Mouse (Mus musculus) bone marrow, adult 2 months (tissue): ENCODE data around the gene Nol11.

Source experiments
- CTCF ChIP-seq: fragments of 200-500 bp; IDR thresholded peaks from 2 replicates; pipeline ENCODE4 v1.5.1; 2011; ENCODE audit warnings: low read length, control low read depth; ENCODE audit not compliant: control insufficient read depth, insufficient read depth
- POLR2A ChIP-seq: fragments of 200-500 bp; IDR thresholded peaks from 2 replicates; pipeline ENCODE4 v1.6.1; 2011; ENCODE audit warnings: low read depth, mild to moderate bottlenecking, control low read depth, low read length, borderline replicate concordance; ENCODE audit not compliant: control insufficient read depth

DNA sequence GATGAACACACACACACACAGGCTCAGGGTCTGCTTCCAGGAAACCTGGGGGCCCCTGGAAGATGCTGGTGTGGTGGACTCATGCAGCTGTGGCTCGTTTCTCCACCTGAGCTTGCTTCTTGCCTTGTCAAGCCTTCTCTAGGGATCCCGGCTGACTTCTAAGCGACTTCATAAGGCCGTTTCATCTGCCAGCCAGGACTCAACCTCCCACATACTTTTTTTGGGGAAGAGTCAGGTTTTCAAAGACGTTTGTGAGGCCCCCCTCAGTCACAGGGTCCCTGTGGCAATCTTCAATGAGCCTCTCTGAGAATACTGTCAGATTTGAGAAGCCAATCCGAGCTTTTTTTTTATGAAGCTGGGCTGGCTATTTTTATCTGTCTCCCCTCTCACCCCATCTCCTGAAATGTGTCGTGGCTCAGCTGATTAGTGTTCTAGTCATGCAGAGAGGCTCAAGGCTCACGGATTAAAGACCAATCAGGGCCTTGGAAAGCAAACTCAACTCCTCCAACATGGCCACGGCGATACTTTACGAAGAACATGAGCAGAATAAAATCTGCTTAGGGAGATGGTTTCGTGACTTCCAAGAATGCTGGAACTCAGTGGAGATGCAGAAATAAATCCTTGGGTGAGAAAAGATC is 33.5 kb upstream of the Nol11 start:
- TF ChIP-seq CTCF (no peak), POLR2A (no peak)
